Mouse (Mus musculus) hindbrain, postnatal 0 days (tissue): ENCODE measurements around the gene Mta3. TPM values are rescaled to one million over a fixed set of nuclear protein-coding genes. Genes with fewer than 3 reads are reported as not detected.

Experiments
- ATAC-seq: fragments of 200-750 bp; cut with Nextera tagmentation; 2 replicates; pipeline ENCODE4 v1.8.0; 2017; ENCODE audit warnings: mild to moderate bottlenecking, moderate TSS enrichment, moderate library complexity
- DNase-seq: peaks from one replicate; pipeline ENCODE4 v3.0.0-alpha.2; 2015; ENCODE audit warnings: low spot score
- H3K27ac ChIP-seq: fragments of 300-500 bp; sonication (generic); 2 replicates; pipeline ENCODE4 v1.5.1; 2014; ENCODE audit warnings: mild to moderate bottlenecking
- H3K27me3 ChIP-seq: fragments of 300-500 bp; sonication (generic); 2 replicates; pipeline ENCODE4 v1.6.1; 2014; ENCODE audit warnings: low read length, mixed read lengths; ENCODE audit not compliant: insufficient read depth
- H3K36me3 ChIP-seq: fragments of 300-500 bp; sonication (generic); 2 replicates; pipeline ENCODE4 v1.6.1; 2014; ENCODE audit warnings: low read length, mixed read lengths; ENCODE audit not compliant: insufficient read depth
- H3K4me1 ChIP-seq: fragments of 300-500 bp; sonication (generic); 2 replicates; pipeline ENCODE4 v1.6.1; 2014; ENCODE audit warnings: antibody characterized with exemption, low read length, mixed read lengths; ENCODE audit not compliant: insufficient read depth
- H3K4me2 ChIP-seq: fragments of 300-500 bp; sonication (generic); 2 replicates; pipeline ENCODE4 v1.6.1; 2014; ENCODE audit warnings: low read depth, mild to moderate bottlenecking, low read length, moderate library complexity, mixed read lengths
- H3K4me3 ChIP-seq: fragments of 300-500 bp; sonication (generic); 2 replicates; pipeline ENCODE4 v1.5.1; 2014; ENCODE audit warnings: low read length
- H3K9ac ChIP-seq: fragments of 300-500 bp; sonication (generic); replicated peaks from 2 replicates; pipeline ENCODE4 v1.6.1; 2014; ENCODE audit warnings: mild to moderate bottlenecking, low read length, moderate library complexity, mixed read lengths
- H3K9me3 ChIP-seq: fragments of 300-500 bp; sonication (generic); 2 replicates; pipeline ENCODE4 v1.6.1; 2016; ENCODE audit warnings: low read length, mixed read lengths
- CTCF ChIP-seq: IDR thresholded peaks from 2 replicates; pipeline ENCODE4 v1.5.1; 2016; ENCODE audit warnings: antibody characterized with exemption, control low read depth, low read depth
- WGBS: fragments of 180-500 bp; shearing (Covaris S2); extraction: QIAGEN DNeasy Blood & Tissue Kit; methylation state at CpG from one replicate; pipeline ENCODE4 v1.1.7; 2014; 5-methylcytosine and 5-hydroxymethylcytosine counted together
- polyA plus RNA-seq: library from polyadenylated mRNA; unstranded; fragments of >200 nt; fragmentation: Nextera tagmentation; extraction: Ambion mirVana; gene quantifications from 2 replicates; pipeline ENCODE4 v1.2.1, GENCODE M21; 2015
- total RNA-seq: library from RNA; depleted of rRNA; stranded (reverse); fragments of >200 nt; gene quantifications from 2 replicates; pipeline ENCODE4 v1.2.3, GENCODE M21; 2014

Gene Mta3
- total and polyA plus RNA-seq, 2 experiments from 2014 or later = 31.7 to 36.8 TPM

DNA sequence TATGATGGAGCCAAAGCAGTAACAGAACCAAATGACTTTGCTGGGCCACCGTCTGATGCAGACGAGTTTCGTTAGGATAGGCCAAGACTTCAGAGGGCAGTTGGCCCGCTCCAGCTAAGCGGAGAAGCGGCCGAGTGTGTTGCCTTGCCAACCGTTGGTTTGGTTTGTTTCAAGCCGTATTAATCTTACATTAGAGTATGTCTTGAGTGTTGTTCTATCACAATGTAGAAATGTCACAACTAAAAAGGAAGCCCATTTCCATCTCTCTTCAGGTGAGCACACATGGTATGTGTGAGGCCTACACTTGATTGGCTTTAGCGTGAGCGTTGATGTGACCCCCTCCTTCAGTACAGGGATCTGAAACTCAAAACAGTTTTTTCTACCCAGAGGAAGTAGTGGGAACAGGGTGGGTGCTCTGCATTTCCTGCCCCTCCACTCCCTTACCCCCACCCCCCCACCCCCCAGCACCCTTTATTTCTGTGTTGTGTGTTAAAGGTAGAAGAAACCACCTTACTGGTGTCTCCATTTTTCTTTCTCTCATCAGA lies 93.6 kb downstream of the Mta3 start:
- whole genome bisulfite sequencing = 88% methylated on average over 11 of the region's 11 CpGs

GRCm38 (mm10) chr17:83803987-83804386 lies 98.0 kb downstream of the Mta3 start:
- no peak for ATAC-seq
- Histone ChIP-seq H3K4me3 (no peak overlapping the region), H3K4me2 (no peak overlapping the region), H3K27me3 (no peaks in the 10 kb centered on the region), H3K9ac (no peak overlapping the region), H3K9me3 (no peaks in the 10 kb centered on the region), H3K27ac (no peak overlapping the region), H3K4me1 (no peaks in the 10 kb centered on the region), H3K36me3 (peaks cover 14% of the 10 kb centered on the region)
- no peak for DNase-seq
- 66% methylated on average over 9 of the region's 9 CpGs for whole genome bisulfite sequencing
- TF ChIP-seq CTCF = no peak

More for the DNA sequence above, 93.6 kb downstream of the Mta3 start:
- Histone ChIP-seq H3K27ac (no peak overlapping the region), H3K9me3 (no peaks in the 10 kb centered on the region), H3K36me3 (peaks cover 10% of the 10 kb centered on the region; the same call in 1 of the 2 replicates), H3K9ac (no peak overlapping the region), H3K4me3 (no peak overlapping the region), H3K27me3 (no peaks in the 10 kb centered on the region), H3K4me2 (no peak overlapping the region), H3K4me1 (no peaks in the 10 kb centered on the region)
- ATAC-seq = no peak
- DNase-seq = no peak
- TF ChIP-seq CTCF = no peak

DNA sequence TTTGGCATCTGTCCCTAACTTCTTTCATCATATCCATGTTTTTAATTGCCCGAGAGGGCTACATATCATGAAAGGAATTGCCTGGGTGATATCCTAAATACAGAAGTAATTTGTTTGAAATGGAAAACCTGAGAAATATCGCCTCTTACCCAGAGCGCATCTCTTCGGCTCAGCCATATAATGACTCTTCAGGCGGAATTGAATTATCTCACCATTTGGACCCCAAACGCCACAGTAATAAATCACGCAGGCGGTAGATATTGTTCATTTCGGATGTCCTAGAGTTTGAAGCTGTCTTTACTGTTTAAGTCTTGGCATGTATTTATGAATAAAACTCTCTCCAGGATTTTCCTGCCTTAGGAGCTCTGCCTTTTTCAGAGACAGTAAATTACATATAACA lies 99.1 kb downstream of the Mta3 start:
- H3K4me2 ChIP-seq = no peak overlapping the region
- H3K9ac ChIP-seq = no peak overlapping the region
- TF ChIP-seq CTCF = no peak
- no peak overlapping the region for H3K27ac ChIP-seq
- 79% methylated on average over 9 of the region's 9 CpGs for WGBS
- no peaks in the 10 kb centered on the region for H3K27me3 ChIP-seq
- ATAC-seq (no peak), DNase-seq (no peak)
- H3K4me3 ChIP-seq = no peak overlapping the region
- H3K36me3 ChIP-seq = peaks cover 12% of the 10 kb centered on the region
- no peaks in the 10 kb centered on the region for H3K9me3 ChIP-seq
- H3K4me1 ChIP-seq = no peaks in the 10 kb centered on the region

- no peaks in the 10 kb centered on the region for H3K27me3 ChIP-seq
- H3K4me1 ChIP-seq = no peaks in the 10 kb centered on the region
- no peak for TF ChIP-seq CTCF
- no peak for DNase-seq
- H3K4me2 ChIP-seq = no peak overlapping the region
- WGBS = 86% methylated on average over 7 of the region's 7 CpGs
- H3K36me3 ChIP-seq = peaks cover 10% of the 10 kb centered on the region
- H3K9me3 ChIP-seq = no peaks in the 10 kb centered on the region
- ATAC-seq = no peak
- no peak overlapping the region for H3K4me3 ChIP-seq
- no peak overlapping the region for H3K27ac ChIP-seq
- no peak overlapping the region for H3K9ac ChIP-seq
These were observed 101.4 kb downstream of the Mta3 start for GRCm38 (mm10) chr17:83807345-83807744.

DNA sequence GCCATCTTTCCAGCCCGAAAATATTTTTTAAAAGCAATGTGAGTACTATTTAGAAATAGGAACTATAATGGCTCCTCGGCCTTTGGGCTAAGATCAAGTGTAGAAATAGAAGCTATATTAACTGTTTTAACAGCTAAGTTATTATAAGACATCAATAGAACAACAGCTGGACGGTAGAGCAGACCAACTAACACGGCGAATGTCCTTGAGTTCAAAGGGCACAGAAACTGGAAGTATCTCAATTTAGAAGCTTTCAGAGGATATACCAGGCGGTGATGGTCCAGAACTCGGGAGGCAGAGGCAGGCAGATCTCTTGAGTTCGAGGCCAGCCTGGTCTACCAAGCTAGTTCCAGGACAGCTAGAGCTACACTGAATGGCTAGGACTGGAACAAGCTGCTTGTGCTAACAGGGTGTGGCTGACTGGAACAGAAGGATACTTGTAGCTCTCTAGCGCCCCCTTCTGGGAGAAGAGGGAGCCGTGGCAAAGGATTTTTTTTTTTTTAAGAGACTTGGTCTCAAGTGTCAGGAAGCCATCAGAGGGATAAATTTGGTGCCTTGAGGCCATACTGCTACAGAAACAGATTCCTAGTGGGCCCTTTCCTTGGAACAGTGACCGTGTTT lies 101.9 kb downstream of the Mta3 start:
- Histone ChIP-seq H3K9ac (no peak overlapping the region), H3K27ac (no peak overlapping the region), H3K4me1 (no peaks in the 10 kb centered on the region), H3K4me3 (no peak overlapping the region), H3K4me2 (no peak overlapping the region), H3K36me3 (peaks cover 10% of the 10 kb centered on the region), H3K27me3 (no peaks in the 10 kb centered on the region), H3K9me3 (no peaks in the 10 kb centered on the region)
- WGBS = 76% methylated on average over 11 of the region's 11 CpGs
- peak; percentile 74 for TF ChIP-seq CTCF
- DNase-seq (peak; percentile 73), ATAC-seq (no peak)

- WGBS = 86% methylated on average over 12 of the region's 12 CpGs
These were observed 102.6 kb downstream of the Mta3 start for GRCm38 (mm10) chr17:83808476-83809098.

GRCm38 (mm10) chr17:83809197-83809829 lies 103.3 kb downstream of the Mta3 start:
- Histone ChIP-seq H3K4me1 (no peaks in the 10 kb centered on the region), H3K36me3 (peaks cover 4% of the 10 kb centered on the region), H3K9ac (no peak overlapping the region), H3K4me3 (no peak overlapping the region), H3K4me2 (no peak overlapping the region), H3K27ac (no peak overlapping the region), H3K27me3 (no peaks in the 10 kb centered on the region), H3K9me3 (no peaks in the 10 kb centered on the region)
- DNase-seq (no peak), ATAC-seq (no peak)
- TF ChIP-seq CTCF = no peak
- WGBS = 90% methylated on average over 17 of the region's 17 CpGs

More at GRCm38 (mm10) chr17:83808476-83809098, 102.6 kb downstream of the Mta3 start:
- H3K9me3 ChIP-seq = no peaks in the 10 kb centered on the region
- no peak for TF ChIP-seq CTCF
- no peak overlapping the region for H3K4me3 ChIP-seq
- H3K9ac ChIP-seq = no peak overlapping the region
- DNase-seq (no peak), ATAC-seq (no peak)
- H3K4me1 ChIP-seq = no peaks in the 10 kb centered on the region
- H3K27me3 ChIP-seq = no peaks in the 10 kb centered on the region
- no peak overlapping the region for H3K4me2 ChIP-seq
- no peak overlapping the region for H3K27ac ChIP-seq
- H3K36me3 ChIP-seq = peaks cover 4% of the 10 kb centered on the region
